ENCODE assay signal across 10 mouse cellular contexts in the genomic region with DNA sequence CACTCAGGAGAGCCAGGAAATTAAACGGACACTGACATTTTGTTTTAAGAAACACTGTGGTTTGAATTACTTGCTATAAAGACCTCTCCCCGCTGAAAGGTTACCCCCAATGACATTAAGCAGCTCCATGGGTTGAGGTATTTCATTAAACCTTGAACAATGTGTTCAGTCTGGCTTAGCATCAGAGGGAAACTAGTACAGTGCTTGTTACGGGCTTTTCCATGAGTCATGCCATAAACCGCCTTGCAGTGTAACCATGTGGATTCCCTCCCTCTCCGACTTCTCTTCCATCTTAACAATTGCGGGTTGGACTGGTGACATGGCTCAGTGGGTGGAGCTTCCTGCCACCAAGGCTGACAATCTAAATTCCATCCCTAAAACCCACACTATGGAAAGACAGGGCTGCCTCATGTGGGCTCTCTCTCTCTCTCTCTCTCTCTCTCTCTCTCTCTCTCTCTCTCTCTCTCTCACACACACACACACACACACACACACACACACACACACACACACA.
"Had no signal": no experiment of that assay in that cellular context is flagged by ENCODE, and none has a peak within 500 bp of the region (broad histone marks: within the 10 kb centered on the region; RNA-seq: fewer than 3 reads in every experiment).

No protein-coding gene starts in this region.

- DNase-seq: kidney, adult 18-20 months; kidney, postnatal 14 days; liver, embryonic 13.5 days; liver, postnatal 0 days; lung, postnatal 14 days; retina, postnatal 1 day; right cerebral cortex, postnatal 4 days; spleen, adult 18-20 months; thymus, adult 2 months; thymus, postnatal 25 days had no signal
